Mouse (Mus musculus) MEL-GATA-1-ER (cell line): Measurements from ENCODE around the gene Rnaseh2b.

Source experiments
- DNase-seq: peaks from one replicate; pipeline ENCODE4 v3.0.0-alpha.2; 2012; ENCODE audit warnings: low read depth; ENCODE audit errors: extremely low read depth

Rnaseh2b gene

DNA sequence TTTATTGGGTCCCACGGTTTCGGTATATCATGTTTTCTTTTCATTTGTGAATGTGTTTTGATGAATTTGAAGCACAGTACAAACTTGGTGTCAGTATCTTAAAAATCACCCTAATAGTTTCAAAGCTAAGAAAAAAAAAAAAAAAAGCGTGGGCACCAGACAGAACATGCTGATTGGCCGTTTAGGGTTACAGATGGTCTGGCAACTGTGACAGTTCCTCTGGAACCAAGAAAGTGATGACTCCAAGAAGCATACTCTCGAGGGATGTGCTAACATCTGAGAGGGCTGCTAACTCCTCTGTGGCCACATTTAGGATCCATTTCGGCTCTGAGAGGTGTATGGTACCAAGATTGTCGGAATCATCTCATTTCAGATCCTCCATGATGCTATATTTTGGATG is 62.8 kb downstream of the Rnaseh2b start:
- no peak for DNase-seq

DNA sequence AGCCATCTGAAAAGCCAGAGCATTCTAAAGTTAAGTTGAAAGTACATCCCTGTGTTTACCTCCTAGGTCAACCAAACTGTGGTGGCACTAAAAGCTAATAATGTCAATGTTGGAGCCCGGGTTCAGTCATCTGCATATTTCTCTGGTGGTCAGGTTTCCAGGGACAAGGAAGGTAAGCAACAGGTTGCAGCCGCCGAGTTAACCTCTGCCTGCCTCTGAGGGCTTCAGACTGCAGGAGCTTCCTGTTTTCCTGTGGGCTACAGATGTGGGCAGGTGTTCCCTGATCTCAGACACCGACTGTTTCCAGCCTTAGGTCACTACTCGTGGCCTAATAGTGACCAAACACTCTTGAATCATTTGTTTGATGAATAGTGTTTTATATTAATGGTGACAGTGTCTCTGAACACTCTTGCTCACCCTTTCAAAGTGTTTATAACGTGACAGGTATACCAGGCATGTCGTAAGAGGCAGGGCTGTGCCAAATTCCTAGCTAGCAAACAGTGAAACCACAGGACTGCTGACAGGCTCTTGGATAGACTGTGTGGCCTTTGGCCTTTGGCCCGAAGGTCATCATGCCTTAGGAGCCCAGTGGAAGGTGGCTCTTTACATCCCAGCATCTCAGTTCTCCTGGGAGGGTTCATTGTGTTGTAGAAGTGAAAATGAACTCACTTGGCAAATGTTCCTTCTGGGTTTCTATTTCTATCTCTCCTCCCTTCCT is 69.0 kb downstream of the Rnaseh2b start:
- no peak for DNase-seq

DNA sequence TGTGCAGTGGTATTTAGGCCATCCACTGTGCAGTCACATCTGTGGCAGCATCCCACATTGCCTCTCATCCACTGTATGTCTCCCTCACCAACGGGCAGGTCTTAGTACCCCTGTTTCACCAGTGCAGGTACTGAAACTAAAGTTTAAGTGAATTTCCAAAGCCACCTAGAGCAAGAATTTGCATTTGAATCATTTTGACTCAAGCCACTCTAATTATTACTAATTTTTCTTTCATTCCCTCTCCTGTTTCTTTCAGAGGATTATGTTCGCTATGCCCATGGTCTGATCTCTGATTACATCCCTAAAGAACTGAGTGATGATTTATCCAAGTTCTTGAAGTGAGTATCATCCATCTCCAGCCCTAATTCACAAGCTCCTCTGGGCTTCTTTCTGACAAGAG is 71.4 kb downstream of the Rnaseh2b start:
- DNase-seq, result no peak

DNA sequence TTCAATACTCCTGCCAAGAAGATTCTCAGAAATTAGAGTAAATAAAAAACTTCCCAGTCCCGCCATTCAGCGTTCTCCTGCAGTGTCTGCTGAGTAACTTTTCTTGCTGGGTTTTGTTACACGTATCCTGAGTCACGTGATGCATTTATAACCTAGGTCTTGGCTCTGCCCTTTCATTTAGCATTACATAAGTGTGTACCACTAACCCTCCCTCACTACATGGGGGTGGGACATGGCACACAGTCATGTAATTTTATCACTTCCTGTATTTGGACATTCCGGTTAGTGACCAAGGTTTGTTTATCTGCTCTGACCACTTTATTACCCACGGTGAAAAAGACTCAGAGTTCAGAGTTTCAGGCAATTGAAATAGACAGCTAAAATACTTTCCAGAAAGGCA is 78.4 kb downstream of the Rnaseh2b start:
- no peak for DNase-seq

DNA sequence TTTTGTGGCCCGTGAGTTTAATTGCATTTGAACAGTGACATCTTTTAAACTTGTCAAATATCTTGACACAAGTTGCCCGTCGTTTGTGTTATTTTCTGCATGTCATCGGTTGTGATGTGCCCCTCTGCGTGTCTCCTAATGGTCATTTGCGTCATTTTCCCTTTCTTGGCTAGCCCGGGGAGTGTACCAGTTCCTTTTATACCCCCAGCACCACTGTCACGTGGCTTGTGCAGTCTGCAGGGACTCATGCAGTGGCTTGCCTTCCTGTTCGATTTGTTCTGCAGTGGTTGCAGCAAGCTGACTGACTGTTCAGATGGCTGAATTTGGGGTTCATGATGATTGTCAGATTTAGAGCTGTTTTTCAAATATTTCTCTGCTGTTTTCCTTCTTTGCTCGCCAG is 81.6 kb downstream of the Rnaseh2b start:
- DNase-seq, result no peak

DNA sequence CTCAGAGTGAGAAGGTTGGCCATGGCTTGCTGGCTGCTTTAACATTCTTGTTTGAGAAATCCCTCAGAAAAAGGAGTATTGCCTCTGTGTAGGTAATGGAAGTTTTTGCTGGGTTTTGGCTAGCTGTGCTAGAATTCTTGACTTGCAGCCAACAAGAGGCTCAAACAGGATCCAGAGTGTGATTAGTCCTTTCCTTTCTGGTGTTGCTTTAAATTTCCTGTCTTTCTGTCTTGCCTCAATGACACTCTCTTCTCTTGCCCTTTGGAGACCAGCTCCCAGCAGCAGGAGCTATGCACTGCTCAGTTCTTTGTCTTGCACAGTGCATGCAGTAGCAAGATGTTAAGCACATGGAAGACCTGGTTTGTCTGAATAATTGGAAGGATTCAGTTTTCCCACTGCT is 83.3 kb downstream of the Rnaseh2b start:
- no peak for DNase-seq

DNA sequence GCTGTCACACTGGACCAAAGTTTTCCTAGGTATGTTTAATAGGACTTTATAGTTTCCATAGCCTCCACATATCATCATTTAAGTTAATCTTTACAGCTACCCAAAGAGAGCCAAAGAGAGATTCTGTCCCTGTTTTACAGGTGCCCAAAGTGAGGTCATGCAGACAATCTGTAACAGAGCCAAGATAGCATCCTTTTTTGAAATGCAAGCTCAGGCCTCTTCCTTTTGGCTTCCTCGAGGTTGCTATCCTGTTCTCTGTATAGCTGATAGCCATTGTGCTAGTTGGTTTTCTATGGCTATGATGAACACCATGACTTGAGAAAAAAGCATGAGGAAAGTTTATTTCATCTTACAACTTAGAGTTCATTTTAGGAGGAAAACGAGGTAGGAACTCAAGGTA is 83.7 kb downstream of the Rnaseh2b start:
- no peak for DNase-seq

DNA sequence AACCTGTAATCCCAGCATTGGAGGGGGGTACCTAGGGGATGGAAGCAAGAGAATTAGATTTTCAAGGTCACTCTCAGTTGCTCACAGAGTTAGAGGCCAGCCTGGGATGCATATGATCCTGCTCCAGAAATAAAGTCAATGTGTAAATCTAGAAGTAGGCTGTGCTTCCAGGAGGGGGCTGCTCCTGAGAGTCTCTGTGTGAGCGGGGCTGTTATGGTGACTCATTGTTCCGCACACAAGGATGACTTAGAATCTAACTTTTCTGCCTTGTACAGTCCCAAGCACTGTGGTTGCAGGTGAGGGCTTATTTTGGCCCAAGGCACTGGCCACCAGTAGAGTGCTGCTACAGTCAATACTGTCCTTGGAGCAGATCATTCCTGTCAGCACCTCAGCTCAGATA is 87.0 kb downstream of the Rnaseh2b start:
- no peak for DNase-seq

DNA sequence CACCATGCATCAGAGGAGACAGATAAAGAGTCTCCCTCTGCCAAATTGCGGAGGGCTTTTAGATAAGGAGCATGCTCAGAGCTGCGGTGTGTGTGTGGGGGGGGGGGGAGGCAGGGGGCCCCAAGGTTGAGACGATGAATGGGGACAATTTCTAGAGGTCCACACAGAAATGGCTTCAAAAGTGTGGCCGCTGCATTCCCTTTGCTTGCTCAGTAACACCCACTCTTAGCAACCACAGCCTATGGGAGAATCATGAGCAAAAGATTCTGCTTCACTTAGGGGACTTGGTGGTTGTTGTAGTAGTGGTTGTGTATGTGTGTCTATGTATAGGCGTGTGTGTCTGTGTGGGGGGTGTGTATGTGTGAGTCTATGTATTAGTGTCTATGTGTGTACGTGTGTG is 88.2 kb downstream of the Rnaseh2b start:
- no peak for DNase-seq

DNA sequence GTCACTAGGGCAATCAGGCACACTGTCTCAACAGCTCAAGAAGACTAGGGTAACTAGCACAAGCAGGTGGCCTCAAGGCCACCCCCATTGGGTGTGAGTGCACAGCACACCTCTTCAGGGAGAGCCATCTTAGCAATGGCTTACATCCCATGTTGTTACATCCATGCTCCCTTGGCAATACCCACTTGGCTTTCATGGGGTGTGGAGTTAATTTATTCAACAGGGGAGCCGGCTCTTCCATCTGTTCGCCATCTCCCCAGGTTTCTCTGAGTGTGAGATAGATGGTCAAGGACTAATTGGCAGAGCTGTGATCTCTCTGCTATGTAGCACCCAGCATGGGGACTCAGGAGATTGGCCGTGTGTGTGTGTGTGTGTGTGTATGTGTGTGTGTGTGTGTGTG is 90.7 kb downstream of the Rnaseh2b start:
- no peak for DNase-seq

DNA sequence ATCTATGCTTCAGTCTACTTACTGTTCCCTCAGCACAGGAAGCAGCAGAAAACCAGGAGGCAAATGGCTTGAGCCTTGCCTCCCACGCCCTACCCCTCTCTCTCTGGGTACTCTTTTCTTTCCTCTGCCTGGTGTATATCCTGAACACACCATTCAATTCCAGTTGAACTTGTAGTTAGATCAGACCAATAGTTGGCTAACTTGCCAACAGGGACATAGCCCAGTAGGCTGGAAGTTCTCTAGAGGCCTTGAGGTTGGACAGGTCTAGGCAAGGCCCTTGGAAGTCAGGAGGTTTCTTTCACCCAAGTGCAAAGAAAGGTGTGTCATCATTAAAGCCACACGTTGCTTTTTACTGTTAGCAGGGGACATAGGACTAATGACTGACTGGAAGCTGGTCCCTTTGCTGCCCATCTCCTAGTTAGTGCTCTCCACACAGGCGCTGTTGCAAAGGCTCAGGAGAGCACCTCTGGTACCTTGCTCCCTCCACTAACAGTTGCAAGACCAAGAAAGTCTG is 91.5 kb downstream of the Rnaseh2b start:
- DNase-seq, result no peak

DNA sequence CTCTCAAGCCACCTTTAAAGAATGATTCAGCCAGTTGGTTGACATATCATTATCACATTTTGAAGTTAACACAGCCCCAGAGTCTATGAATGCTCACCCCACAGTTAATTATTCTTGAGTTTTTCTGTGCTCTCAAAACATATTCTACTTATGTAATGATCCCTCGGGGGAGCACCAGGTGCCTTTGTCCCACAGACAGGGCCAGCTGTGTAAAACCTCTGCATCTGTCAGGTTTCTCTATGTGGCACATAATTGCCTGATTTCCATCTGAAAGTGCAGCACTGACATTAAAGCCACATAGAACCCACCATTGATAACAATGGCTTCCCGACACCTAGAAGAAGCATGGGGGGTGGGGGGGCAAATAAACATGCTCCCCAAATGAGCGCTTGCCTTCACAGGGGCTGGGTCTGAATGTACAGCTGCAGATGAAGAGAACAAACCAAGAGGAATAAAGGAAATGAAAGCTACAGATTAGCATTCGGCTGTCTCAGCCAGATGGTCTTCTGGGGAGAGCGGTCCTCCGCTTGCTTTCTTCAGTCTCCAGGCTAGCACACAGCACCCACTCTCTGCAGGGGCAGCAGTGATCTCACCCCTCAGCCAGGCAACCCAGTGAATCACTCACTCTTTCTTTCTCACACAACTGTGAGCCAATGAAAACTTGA is 96.8 kb downstream of the Rnaseh2b start:
- DNase-seq, result no peak

DNA sequence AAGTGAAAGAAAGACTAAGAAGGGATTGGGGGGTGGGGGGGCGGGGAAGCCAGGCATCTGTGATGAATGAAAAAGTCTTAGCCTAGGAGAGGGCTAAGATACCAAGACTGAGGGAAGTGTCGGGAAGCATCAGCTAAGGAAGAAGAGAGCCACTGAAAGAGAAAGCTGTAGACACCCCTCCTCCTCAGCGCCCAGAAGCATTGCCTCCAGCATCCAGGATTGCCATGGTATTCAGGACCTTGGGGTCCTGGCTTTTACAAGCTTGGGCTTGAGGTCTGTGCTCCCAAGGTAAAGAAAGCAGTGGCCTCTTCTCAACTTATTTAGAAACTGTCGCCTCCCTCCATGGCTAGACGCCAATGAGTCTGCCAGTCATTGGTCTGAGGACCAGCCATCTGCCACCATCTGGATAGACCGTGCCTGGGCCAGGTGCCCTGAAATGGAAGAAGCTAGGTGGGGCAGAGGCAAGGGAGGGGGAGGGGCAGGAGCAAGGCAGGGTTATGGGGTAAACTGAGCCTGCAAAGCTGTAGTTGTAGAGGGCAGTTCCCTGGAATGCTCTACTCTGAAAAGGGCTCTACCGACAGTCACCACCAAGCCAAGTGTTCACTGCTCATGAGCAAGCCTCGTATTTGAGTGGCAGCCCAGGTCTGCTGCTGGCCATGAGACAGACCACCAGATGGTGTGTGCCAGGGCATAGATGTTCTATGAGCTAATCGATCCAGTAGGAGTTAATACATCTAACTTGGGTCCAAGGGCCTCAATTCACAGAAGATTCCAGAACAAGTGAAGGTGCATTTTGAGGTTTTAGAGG is 97.5 kb downstream of the Rnaseh2b start:
- DNase-seq, result no peak

DNA sequence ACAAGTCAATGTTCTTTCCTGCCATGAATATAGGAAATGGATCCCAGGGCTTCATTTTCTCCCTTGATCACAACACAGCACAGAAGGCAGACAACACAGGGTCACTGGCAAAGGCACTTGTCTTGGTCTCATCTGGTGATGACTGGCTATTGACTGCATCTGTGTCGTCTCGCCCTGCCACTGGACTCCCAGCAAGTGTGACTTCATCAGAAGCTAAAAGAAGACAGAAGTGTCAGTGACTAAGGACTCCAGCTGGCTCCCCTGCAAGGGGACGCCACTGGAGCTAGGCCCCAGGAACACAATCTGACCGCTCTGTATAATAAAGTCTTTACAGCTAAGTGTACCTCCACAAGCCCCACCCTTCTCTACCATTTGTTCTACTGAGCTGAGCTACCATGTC is 100.4 kb downstream of the Rnaseh2b start:
- DNase-seq, result no peak

DNA sequence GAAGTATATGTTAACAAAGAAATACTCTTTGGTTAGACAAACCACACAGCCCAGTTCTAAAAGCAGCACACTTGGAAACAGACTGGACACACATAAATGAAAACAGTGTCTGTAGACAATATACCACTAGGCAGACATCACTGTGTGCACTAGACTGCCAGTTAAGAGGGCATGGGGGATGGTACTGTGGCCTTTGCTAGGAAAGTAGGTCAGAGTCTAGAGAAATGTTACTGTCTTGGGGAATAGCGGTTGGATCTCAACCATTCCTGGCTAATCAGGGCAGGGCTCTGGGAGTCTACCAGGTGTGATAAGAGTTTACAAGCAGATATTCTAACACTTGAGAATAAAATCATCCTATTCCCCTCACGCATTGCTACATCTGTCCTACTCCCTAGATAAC is 103.0 kb downstream of the Rnaseh2b start:
- DNase-seq, result no peak

DNA sequence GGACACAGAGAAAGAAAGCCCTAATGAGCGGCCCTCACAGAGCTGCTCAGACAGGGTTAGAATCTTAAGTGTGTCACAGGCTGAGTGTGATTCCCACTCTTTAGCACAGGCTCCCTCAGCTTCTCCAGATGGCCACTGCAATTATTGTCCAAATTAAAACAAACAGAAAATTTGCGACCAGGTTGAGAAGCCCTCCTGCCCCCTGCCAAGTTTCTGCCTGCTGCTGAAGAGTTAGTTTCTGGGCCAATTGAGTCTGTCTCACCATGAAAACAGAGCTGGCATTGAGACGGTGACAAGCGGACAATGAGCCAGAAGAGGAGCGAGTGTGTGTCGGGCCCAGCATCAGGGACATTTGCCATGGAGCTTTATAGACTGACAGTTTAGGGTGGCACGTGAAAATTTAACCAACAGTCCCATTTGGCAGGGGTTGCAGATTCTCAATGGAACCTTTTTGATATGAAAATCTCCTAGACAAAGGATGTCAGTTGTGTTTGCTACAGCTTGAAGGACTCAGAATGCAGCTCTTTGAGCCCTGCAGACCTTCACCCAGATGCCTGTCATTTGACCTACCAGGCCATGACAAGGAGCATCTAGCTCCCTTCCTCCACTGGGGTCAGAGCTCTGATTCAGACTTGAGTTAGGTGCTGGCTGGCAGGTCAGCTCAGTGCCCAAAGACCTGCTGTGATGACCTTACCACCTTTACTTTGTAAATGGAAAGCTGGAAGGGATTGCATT is 123.8 kb downstream of the Rnaseh2b start:
- no peak for DNase-seq

DNA sequence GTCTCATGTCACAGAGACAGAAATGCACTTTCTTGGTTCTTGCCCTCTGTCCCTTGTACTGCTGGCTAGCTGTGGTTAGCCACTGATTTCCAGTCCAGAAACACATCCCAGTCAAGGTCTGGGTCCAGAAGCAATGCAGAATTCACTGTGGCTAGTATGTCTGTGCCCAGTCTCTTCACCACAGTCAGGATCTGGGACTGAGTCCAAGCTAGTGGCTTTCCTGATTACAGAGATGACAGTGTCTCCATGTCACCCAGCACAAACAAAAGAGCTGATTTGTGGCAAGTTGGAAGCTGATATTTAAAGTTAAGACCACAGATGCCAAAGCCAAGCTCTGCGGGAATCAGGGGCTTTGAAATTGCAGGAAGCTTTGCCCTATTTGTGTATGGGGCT is 124.3 kb downstream of the Rnaseh2b start:
- no peak for DNase-seq

DNA sequence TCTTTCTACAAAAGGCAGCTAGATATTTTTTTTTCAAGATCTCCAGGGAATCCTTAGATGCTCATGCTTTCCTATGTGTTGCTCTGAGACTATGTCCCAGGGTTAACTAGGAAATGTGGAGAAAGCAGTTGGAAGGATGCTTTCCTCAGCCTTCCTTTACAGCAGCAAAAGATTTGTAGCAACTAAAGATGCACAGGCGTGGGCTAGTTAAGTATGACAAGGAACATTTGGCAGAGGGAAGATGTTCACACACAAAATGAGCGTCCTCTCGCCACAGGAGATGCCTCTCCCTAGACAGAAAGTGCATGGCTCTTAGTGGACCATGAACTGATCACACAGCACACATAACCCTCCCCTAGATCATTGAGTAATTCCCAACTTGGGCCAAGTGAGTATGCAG is 125.1 kb downstream of the Rnaseh2b start:
- no peak for DNase-seq

DNA sequence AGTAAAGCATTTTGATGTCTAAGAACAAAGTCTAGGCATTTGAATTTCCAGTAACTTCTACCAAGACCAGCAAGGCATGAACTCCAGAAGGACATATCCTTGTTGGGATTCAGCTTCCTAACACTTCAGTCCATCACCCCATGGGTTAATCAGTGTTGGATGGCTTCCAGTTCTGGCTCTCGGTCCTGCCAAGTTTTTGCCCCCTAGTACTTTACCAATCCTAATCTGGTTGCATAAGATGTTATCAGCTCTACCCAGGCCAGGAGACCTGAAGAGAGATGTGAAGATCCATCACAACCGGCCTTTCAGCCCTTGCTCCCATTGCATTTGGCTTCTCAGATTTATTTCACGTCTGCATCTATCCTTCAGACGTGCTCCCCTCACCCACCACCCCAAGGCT is 129.9 kb downstream of the Rnaseh2b start:
- no peak for DNase-seq
